Mouse (Mus musculus): ENCODE measurements at regions not wholly inside any gene's neighbourhood (a gene's known extent, or its start where the extent isn't known, plus 50 kb on each side); places are given as distances from the start of the nearest gene placed in this dataset.

GRCm38 (mm10) chr13:44176121-44176520 is 391.5 kb downstream of the Cd83 start:
- no peak for TF ChIP-seq POLR2A (IDR thresholded peaks at IDR 0.05; ENCODE audit: borderline replicate concordance, insufficient read depth, low read length)
- TF ChIP-seq CTCF (IDR thresholded peaks at IDR 0.05; ENCODE audit: borderline replicate concordance, insufficient read depth, low read depth, low read length): no peak

Data from cerebellum, adult 2 months (tissue).